Mouse (Mus musculus): ENCODE measurements at regions not wholly inside any gene's neighbourhood (a gene's known extent, or its start where the extent isn't known, plus 50 kb on each side); places are given as distances from the start of the nearest gene placed in this dataset.

DNA sequence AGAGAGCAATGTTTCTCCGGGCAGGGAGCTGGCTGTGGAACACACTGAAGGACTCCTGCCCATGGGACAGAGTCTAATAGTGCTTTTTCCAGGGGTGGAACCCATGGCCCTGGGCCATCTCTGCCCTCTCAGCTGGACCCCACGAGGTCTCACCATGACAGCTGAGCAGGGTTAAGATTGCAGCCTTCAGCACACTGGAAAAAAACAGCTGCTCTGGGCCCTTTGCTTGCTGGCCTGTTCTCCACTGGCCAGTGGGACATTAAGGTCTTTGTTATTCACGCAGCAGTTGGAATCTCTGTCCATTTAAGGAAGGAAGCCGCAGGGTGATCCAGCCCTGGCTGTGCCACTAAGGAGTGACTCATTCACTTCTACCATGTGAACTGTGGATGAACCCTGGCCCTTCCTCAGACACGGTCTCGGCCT lies 106.3 kb upstream of the 1700016C15Rik start:
- no peak overlapping the region for H3K9ac ChIP-seq (ENCODE audit: insufficient read depth, low read depth)
- DNase-seq (ENCODE audit: extremely low read depth), result no peak
- H3K9me3 ChIP-seq (replicated peaks; ENCODE audit: low read length), result no peaks in the 10 kb centered on the region
- peaks cover 0 to 8% of the 10 kb centered on the region in 2 experiments; a peak in 1 of 4 replicates for H3K4me1 ChIP-seq (ENCODE audit: control insufficient read depth in 1 of 2, insufficient read depth in 2 of 2)
- no peak for TF ChIP-seq JUN (IDR thresholded peaks at IDR 0.05; ENCODE audit: insufficient read depth, low read depth, low read length)
- TF ChIP-seq POLR2A (IDR thresholded peaks at IDR 0.05; ENCODE audit: low read depth, low read length), result no peak
- TF ChIP-seq NRF1 (IDR thresholded peaks at IDR 0.05; ENCODE audit: low read depth, low read length), result no peak
- TF ChIP-seq MEF2A (IDR thresholded peaks at IDR 0.05; ENCODE audit: borderline replicate concordance, low read depth, low read length), result no peak
- TF ChIP-seq RCOR1 (conservative IDR thresholded peaks at IDR 0.05; ENCODE audit: low read depth, low read length), result no peak
- TF ChIP-seq PAX5 (IDR thresholded peaks at IDR 0.05; ENCODE audit: low read length), result no peak
- no peak for TF ChIP-seq TBP (conservative IDR thresholded peaks at IDR 0.05; ENCODE audit: low read depth, low read length)
- no peak for TF ChIP-seq E2F4 (IDR thresholded peaks at IDR 0.05; ENCODE audit: insufficient replicate concordance, low read depth, low read length)
- no peak for TF ChIP-seq CHD1 (IDR thresholded peaks at IDR 0.05; ENCODE audit: low read depth, low read length)
- no peak for TF ChIP-seq USF1 (IDR thresholded peaks at IDR 0.05; ENCODE audit: low read depth, low read length)
- TF ChIP-seq ZNF384 (IDR thresholded peaks at IDR 0.05; ENCODE audit: low read depth, low read length), result no peak
- no peak overlapping the region for H3K4me3 ChIP-seq (replicated peaks in 1 of 3; ENCODE audit: low read depth in 2 of 3, low read length in 2 of 3, poor library complexity in 1 of 3)
- no peaks in the 10 kb centered on the region for H3K79me2 ChIP-seq (replicated peaks; ENCODE audit: control insufficient read depth, extremely low read depth, insufficient read depth, poor library complexity, severe bottlenecking)
- in situ Hi-C loops (cut with MboI; ENCODE audit: low pct_ligation_motif_present, low pct_unique_long_range_greater_than_20kb, low sequenced_read_pairs), result no loop called here
- dilution Hi-C loops (cut with MboI; ENCODE audit: extremely low pct_ligation_motif_present, extremely low pct_unique_long_range_greater_than_20kb, low sequenced_read_pairs), result no loop called here
- no peak overlapping the region for H3K27ac ChIP-seq (ENCODE audit: insufficient read depth, low read depth)
- no peaks in the 10 kb centered on the region for H3K27me3 ChIP-seq (replicated peaks)
- H3K4me2 ChIP-seq (ENCODE audit: insufficient read depth, low read depth, poor library complexity, severe bottlenecking), result no peak overlapping the region
- H3K36me3 ChIP-seq (replicated peaks in 1 of 2; ENCODE audit: control insufficient read depth in 1 of 2, insufficient read depth in 1 of 2, low read length in 1 of 2), result no peaks in the 10 kb centered on the region

DNA sequence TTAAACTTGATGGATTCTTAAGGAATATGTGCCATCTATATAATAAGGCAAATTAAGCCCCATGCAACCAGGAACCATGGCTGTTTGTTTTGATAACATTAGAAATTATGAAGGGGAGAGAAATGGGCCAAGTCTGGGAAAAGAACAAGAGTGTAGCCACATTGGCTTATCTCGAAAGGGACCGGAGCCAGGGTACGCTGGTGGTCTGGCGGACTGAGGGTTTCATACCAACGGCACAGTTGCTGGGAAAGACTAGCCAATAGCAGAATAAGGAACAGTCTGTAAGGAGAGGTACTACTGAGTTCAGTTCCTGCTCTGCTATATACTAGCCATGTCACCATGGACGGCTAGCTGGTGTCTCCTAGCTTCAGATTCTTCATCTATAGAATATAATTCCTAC lies 105.9 kb upstream of the 1700016C15Rik start:
- no peak overlapping the region for H3K9ac ChIP-seq (ENCODE audit: insufficient read depth, low read depth)
- H3K9me3 ChIP-seq (replicated peaks; ENCODE audit: low read length), result no peaks in the 10 kb centered on the region
- in situ Hi-C loops (cut with MboI; ENCODE audit: low pct_ligation_motif_present, low pct_unique_long_range_greater_than_20kb, low sequenced_read_pairs) (no loop called here), dilution Hi-C loops (cut with MboI; ENCODE audit: extremely low pct_ligation_motif_present, extremely low pct_unique_long_range_greater_than_20kb, low sequenced_read_pairs) (no loop called here)
- no peak for DNase-seq (ENCODE audit: extremely low read depth)
- TF ChIP-seq ZMIZ1 (IDR thresholded peaks at IDR 0.05; ENCODE audit: low read depth, low read length) (no peak), SMC3 (IDR thresholded peaks at IDR 0.05; ENCODE audit: low read depth, low read length) (no peak), MEF2A (IDR thresholded peaks at IDR 0.05; ENCODE audit: borderline replicate concordance, low read depth, low read length) (no peak), ZNF384 (IDR thresholded peaks at IDR 0.05; ENCODE audit: low read depth, low read length) (no peak), MAX (IDR thresholded peaks at IDR 0.05; ENCODE audit: low read length) (no peak), CHD2 (IDR thresholded peaks at IDR 0.05; ENCODE audit: low read length) (no peak), BHLHE40 (IDR thresholded peaks at IDR 0.05; ENCODE audit: low read depth, low read length) (no peak)
- H3K79me2 ChIP-seq (replicated peaks; ENCODE audit: control insufficient read depth, extremely low read depth, insufficient read depth, poor library complexity, severe bottlenecking), result no peaks in the 10 kb centered on the region
- no peaks in the 10 kb centered on the region for H3K36me3 ChIP-seq (replicated peaks in 1 of 2; ENCODE audit: control insufficient read depth in 1 of 2, insufficient read depth in 1 of 2, low read length in 1 of 2)
- peaks cover 0 to 8% of the 10 kb centered on the region in 2 experiments; a peak in 1 of 4 replicates for H3K4me1 ChIP-seq (ENCODE audit: control insufficient read depth in 1 of 2, insufficient read depth in 2 of 2)
- H3K27me3 ChIP-seq (replicated peaks), result no peaks in the 10 kb centered on the region
- H3K4me2 ChIP-seq (ENCODE audit: insufficient read depth, low read depth, poor library complexity, severe bottlenecking), result no peak overlapping the region
- no peak overlapping the region for H3K27ac ChIP-seq (ENCODE audit: insufficient read depth, low read depth)
- H3K4me3 ChIP-seq (replicated peaks in 1 of 3; ENCODE audit: low read depth in 2 of 3, low read length in 2 of 3, poor library complexity in 1 of 3), result no peak overlapping the region

All from CH12.LX (cell line).